Mouse (Mus musculus) hindbrain, embryonic 15.5 days (tissue): Measurements from ENCODE around the gene Dnajc22. TPM values are rescaled to one million over a fixed set of nuclear protein-coding genes. Genes with fewer than 3 reads are reported as not detected.

Experiments used
- ATAC-seq: fragments of 200-750 bp; cut with Nextera tagmentation; 2 replicates; pipeline ENCODE4 v1.8.0; 2017; ENCODE audit warnings: low read depth, moderate number of reproducible peaks, moderate TSS enrichment; ENCODE audit not compliant: low FRiP score
- H3K27ac ChIP-seq: fragments of 300-500 bp; sonication (generic); replicated peaks from 2 replicates; pipeline ENCODE4 v1.5.1; 2015; ENCODE audit warnings: mild to moderate bottlenecking, inconsistent platforms
- H3K27me3 ChIP-seq: fragments of 300-500 bp; sonication (generic); 2 replicates; pipeline ENCODE4 v1.6.1; 2015; ENCODE audit warnings: control low read depth, inconsistent platforms
- H3K36me3 ChIP-seq: fragments of 300-500 bp; sonication (generic); 2 replicates; pipeline ENCODE4 v1.6.1; 2015; ENCODE audit warnings: control low read depth, inconsistent platforms
- H3K4me1 ChIP-seq: fragments of 300-500 bp; sonication (generic); replicated peaks from 2 replicates; pipeline ENCODE4 v1.6.1; 2015; ENCODE audit warnings: control low read depth, inconsistent platforms
- H3K4me2 ChIP-seq: fragments of 300-500 bp; sonication (generic); 2 replicates; pipeline ENCODE4 v1.6.1; 2015; ENCODE audit warnings: moderate library complexity, mild to moderate bottlenecking, inconsistent platforms
- H3K4me3 ChIP-seq: fragments of 300-500 bp; sonication (generic); 2 replicates; pipeline ENCODE4 v1.5.1; 2015; ENCODE audit warnings: mild to moderate bottlenecking, inconsistent platforms
- H3K9ac ChIP-seq: fragments of 300-500 bp; sonication (generic); 2 replicates; pipeline ENCODE4 v1.6.1; 2015; ENCODE audit warnings: inconsistent platforms
- H3K9me3 ChIP-seq: fragments of 300-500 bp; sonication (generic); 2 replicates; pipeline ENCODE4 v1.6.1; 2016; ENCODE audit warnings: control low read depth, inconsistent platforms
- WGBS: fragments of 180-500 bp; shearing (Covaris S2); methylation state at CpG from one replicate; pipeline ENCODE4 v1.1.7; 2015; 5-methylcytosine and 5-hydroxymethylcytosine counted together
- polyA plus RNA-seq: library from polyadenylated mRNA; unstranded; fragments of >200 nt; fragmentation: Nextera tagmentation; extraction: Ambion mirVana; gene quantifications from 2 replicates; pipeline ENCODE4 v1.2.1, GENCODE M21; 2015

Dnajc22 gene
- polyA plus RNA-seq, 1 experiment from 2014 or later = 1.3 TPM

DNA sequence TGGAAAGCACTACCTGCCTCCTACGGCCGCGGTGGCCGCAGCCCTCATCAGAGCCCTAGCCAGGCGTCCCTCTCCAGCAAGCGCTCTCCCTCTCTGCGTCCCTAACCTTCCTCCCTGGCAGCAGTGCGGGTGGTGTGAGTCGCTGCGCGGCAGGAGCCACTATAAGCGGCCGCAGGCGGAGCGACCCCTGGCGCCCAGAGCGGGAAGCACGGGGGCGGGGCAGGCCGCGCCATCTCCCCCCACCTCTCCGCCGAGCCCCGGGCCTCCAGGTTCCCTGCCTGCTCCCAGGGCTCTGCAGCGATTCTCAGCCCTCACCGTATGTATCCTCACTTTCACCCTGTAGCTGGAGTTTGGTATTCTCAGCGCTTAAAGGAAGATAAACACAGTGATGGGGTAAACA, 4.7 kb upstream of the Dnajc22 start:
- 0% methylated on average over 23 of the region's 27 CpGs for WGBS
- peaks cover 65% of the 10 kb centered on the region for H3K27me3 ChIP-seq

DNA sequence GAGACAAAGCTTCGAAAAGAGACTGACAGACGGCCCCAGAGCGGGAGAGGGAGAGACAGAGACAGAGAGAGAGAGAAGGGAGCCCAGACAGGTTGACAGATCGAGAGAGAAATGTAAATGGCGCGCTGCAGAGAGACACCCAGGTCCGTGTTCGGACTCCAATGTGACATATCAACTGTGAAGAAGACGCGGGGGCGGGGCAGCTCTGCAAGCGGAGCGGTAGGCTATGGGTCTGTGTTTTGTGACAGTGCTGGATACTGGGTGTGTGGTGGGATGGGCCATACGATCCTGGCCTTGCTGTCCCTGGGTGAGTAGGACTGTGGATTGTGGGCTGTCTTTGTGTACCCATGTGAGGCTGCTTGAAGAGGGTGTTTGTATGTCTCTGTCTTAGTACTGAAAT, 3.9 kb upstream of the Dnajc22 start:
- Histone ChIP-seq H3K4me2 (peak overlapping the region; percentile 5; the same call in 1 of the 2 replicates), H3K27ac (no peak overlapping the region)

More for the DNA sequence above, 4.7 kb upstream of the Dnajc22 start:
- no peak overlapping the region for H3K9ac ChIP-seq
- no peaks in the 10 kb centered on the region for H3K36me3 ChIP-seq
- H3K4me2 ChIP-seq = peak overlapping the region; percentile 42
- no peaks in the 10 kb centered on the region for H3K9me3 ChIP-seq
- H3K4me1 ChIP-seq = peaks cover 13% of the 10 kb centered on the region; the same call in 1 of the 2 replicates
- H3K27ac ChIP-seq = no peak overlapping the region
- peak overlapping the region; percentile 25 for H3K4me3 ChIP-seq
- ATAC-seq = peak; percentile 61

GRCm38 (mm10) chr15:99093291-99094258, 605 bp downstream of the Dnajc22 start:
- peak overlapping the region; percentile 23 for H3K27ac ChIP-seq
- WGBS = under 1% methylated on average over 56 of the region's 56 CpGs
- peak overlapping the region; percentile 93 for H3K4me2 ChIP-seq
- H3K4me1 ChIP-seq = peaks cover 50% of the 10 kb centered on the region
- H3K4me3 ChIP-seq = peak overlapping the region; percentile 51
- H3K27me3 ChIP-seq = peaks cover 45% of the 10 kb centered on the region
- peak overlapping the region; percentile 53 for H3K9ac ChIP-seq
- ATAC-seq = peak; percentile 61
- H3K9me3 ChIP-seq = no peaks in the 10 kb centered on the region
- no peaks in the 10 kb centered on the region for H3K36me3 ChIP-seq

More for the DNA sequence above, 3.9 kb upstream of the Dnajc22 start:
- ATAC-seq = no peak
- Histone ChIP-seq H3K4me1 (peaks cover 20% of the 10 kb centered on the region), H3K9me3 (no peaks in the 10 kb centered on the region), H3K27me3 (peaks cover 58% of the 10 kb centered on the region), H3K9ac (no peak overlapping the region), H3K36me3 (no peaks in the 10 kb centered on the region), H3K4me3 (no peak overlapping the region)
- 13% methylated on average over 14 of the region's 14 CpGs for WGBS

GRCm38 (mm10) chr15:99094631-99095270, 1.8 kb downstream of the Dnajc22 start:
- H3K4me2 ChIP-seq = no peak overlapping the region; the same call in 1 of the 2 replicates
- peaks cover 44% of the 10 kb centered on the region for H3K27me3 ChIP-seq
- no peaks in the 10 kb centered on the region for H3K9me3 ChIP-seq
- H3K4me1 ChIP-seq = peaks cover 58% of the 10 kb centered on the region
- 2% methylated on average over 27 of the region's 27 CpGs for WGBS
- H3K4me3 ChIP-seq = no peak overlapping the region
- H3K9ac ChIP-seq = no peak overlapping the region
- peak; percentile 19; the same call in 1 of the 2 replicates for ATAC-seq
- H3K36me3 ChIP-seq = no peaks in the 10 kb centered on the region
- no peak overlapping the region for H3K27ac ChIP-seq

GRCm38 (mm10) chr15:99095356-99095755, 2.4 kb downstream of the Dnajc22 start:
- no peaks in the 10 kb centered on the region for H3K36me3 ChIP-seq
- no peak overlapping the region for H3K4me2 ChIP-seq
- H3K9ac ChIP-seq = no peak overlapping the region
- no peaks in the 10 kb centered on the region for H3K9me3 ChIP-seq
- H3K27me3 ChIP-seq = peaks cover 45% of the 10 kb centered on the region
- no peak overlapping the region for H3K27ac ChIP-seq
- ATAC-seq = no peak
- H3K4me3 ChIP-seq = no peak overlapping the region
- H3K4me1 ChIP-seq = peaks cover 58% of the 10 kb centered on the region
- WGBS = 12% methylated on average over 6 of the region's 6 CpGs

GRCm38 (mm10) chr15:99096061-99096793, 3.3 kb downstream of the Dnajc22 start:
- no peak for ATAC-seq
- Histone ChIP-seq H3K9me3 (no peaks in the 10 kb centered on the region), H3K4me1 (peaks cover 54% of the 10 kb centered on the region), H3K27me3 (peaks cover 54% of the 10 kb centered on the region), H3K4me3 (peak overlapping the region; percentile 38), H3K4me2 (peak overlapping the region; percentile 76), H3K27ac (no peak overlapping the region), H3K36me3 (no peaks in the 10 kb centered on the region), H3K9ac (peak overlapping the region; percentile 25; the same call in 1 of the 2 replicates)
- 6% methylated on average over 24 of the region's 24 CpGs for WGBS

- H3K4me3 ChIP-seq = peak overlapping the region; percentile 38
- under 1% methylated on average over 50 of the region's 58 CpGs for WGBS
- no peaks in the 10 kb centered on the region for H3K36me3 ChIP-seq
- H3K27ac ChIP-seq = no peak overlapping the region
- H3K9ac ChIP-seq = peak overlapping the region; percentile 25
- H3K4me1 ChIP-seq = peaks cover 54% of the 10 kb centered on the region
- ATAC-seq = no peak
- H3K9me3 ChIP-seq = no peaks in the 10 kb centered on the region
- H3K27me3 ChIP-seq = peaks cover 54% of the 10 kb centered on the region
- peak overlapping the region; percentile 76 for H3K4me2 ChIP-seq
These were observed 4.0 kb downstream of the Dnajc22 start for GRCm38 (mm10) chr15:99096831-99097500.

- peaks cover 54% of the 10 kb centered on the region for H3K27me3 ChIP-seq
- ATAC-seq = no peak
- H3K9me3 ChIP-seq = no peaks in the 10 kb centered on the region
- peak overlapping the region; percentile 76 for H3K4me2 ChIP-seq
- H3K27ac ChIP-seq = no peak overlapping the region
- WGBS = under 1% methylated on average over 39 of the region's 39 CpGs
- no peaks in the 10 kb centered on the region for H3K36me3 ChIP-seq
- peak overlapping the region; percentile 38 for H3K4me3 ChIP-seq
- peaks cover 54% of the 10 kb centered on the region for H3K4me1 ChIP-seq
- H3K9ac ChIP-seq = 0 out of 2 replicates have a peak overlapping the region, but pooled peaks have one; percentile 1
These were observed 5.0 kb downstream of the Dnajc22 start for GRCm38 (mm10) chr15:99097840-99098492.

GRCm38 (mm10) chr15:99098493-99098861, 5.5 kb downstream of the Dnajc22 start:
- H3K4me2 ChIP-seq = peak overlapping the region; percentile 76
- H3K36me3 ChIP-seq = no peaks in the 10 kb centered on the region
- peaks cover 54% of the 10 kb centered on the region for H3K27me3 ChIP-seq
- ATAC-seq = no peak
- no peak overlapping the region for H3K27ac ChIP-seq
- H3K4me1 ChIP-seq = peaks cover 49% of the 10 kb centered on the region
- H3K9ac ChIP-seq = no peak overlapping the region
- no peaks in the 10 kb centered on the region for H3K9me3 ChIP-seq
- 3% methylated on average over 9 of the region's 9 CpGs for WGBS
- H3K4me3 ChIP-seq = peak overlapping the region; percentile 38

DNA sequence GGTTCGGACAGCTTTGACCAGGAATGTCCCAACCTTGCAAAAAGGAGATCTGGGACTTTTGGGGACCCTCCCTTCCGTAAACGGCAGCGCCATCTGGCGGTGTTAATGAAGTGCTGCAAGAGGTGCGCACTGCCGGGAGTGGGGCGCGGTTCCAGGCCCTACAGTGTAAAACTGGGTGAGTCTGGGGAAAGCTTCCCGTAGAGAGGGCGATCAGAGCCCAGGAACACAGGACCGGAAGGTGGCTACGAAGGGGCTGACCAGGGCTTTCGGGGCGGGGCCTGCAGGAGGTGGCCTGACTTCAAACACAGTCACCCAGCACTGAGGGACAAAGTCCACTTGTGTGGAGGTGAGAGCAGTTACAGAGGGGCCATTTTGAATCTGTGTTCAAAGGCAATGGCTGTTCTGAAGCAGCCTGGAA, 6.2 kb downstream of the Dnajc22 start:
- no peaks in the 10 kb centered on the region for H3K36me3 ChIP-seq
- H3K4me2 ChIP-seq = peak overlapping the region; percentile 76
- H3K4me3 ChIP-seq = peak overlapping the region; percentile 38
- H3K9me3 ChIP-seq = no peaks in the 10 kb centered on the region
- no peak overlapping the region for H3K27ac ChIP-seq
- H3K9ac ChIP-seq = no peak overlapping the region
- peaks cover 44% of the 10 kb centered on the region for H3K4me1 ChIP-seq
- 0 out of 2 replicates have a peak, but pooled peaks have one; percentile 43 for ATAC-seq
- under 1% methylated on average over 15 of the region's 15 CpGs for WGBS
- H3K27me3 ChIP-seq = peaks cover 54% of the 10 kb centered on the region

DNA sequence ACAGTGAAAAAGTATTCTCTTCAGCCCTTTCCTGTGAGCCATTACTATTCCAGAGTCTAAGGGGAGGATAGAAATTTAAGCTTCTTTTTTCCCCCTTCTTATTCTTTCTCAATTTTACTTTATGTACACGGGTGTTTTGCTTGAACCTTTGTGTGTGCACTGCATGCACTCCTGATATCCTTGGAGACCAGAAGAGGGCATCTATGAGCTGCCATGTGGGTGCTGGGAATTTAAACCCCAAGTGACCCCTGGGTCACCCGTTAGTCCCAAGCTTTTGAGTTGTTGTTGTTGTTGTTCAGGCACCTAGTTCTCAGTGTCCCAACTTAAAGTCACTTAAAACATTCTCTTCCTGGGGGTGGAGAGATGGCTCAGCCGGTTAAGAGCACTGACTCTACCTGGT, 7.0 kb downstream of the Dnajc22 start:
- Histone ChIP-seq H3K4me1 (peaks cover 38% of the 10 kb centered on the region), H3K4me3 (no peak overlapping the region), H3K27ac (no peak overlapping the region), H3K9me3 (no peaks in the 10 kb centered on the region), H3K36me3 (no peaks in the 10 kb centered on the region), H3K4me2 (no peak overlapping the region), H3K27me3 (peaks cover 53% of the 10 kb centered on the region), H3K9ac (no peak overlapping the region)
- ATAC-seq = no peak
- WGBS = 51% methylated on average over 3 of the region's 3 CpGs
